7 mouse cellular contexts compared by ENCODE assay signal in the genomic region with DNA sequence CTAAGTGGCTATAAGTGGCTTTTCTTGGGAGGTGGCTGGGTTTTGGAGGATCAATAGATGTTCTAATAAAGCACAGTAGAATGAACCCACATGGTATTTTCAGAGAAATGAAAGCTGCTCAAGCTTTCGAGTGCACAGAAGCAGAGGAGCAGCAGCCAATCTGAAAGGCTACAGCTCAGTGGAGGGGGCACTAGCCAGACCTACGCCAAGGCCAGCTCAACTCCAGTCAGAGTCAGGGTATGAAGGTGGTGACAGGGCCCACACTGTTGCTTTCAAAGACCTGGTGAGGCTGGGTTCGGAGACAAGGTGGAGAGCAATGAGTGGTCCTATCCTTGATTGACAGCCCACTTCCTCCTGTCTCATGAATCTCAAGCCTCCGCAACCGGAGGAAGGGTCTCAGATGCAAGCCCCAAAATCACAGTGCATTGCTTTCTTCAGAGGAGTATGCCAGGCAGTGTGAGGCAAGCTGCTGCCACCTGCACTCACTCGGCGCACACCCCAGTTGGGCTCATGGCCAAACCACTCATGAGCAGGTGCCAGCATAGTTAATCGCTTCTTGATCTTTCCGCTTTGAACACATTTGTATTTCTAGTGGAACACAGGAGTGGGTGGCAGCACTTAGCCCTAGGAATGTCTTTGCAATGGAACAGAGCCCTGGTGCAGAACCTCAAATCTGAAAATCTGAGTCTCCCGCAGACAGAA.
DNase-seq lines count a peak whose midpoint lies in the region; ATAC-seq and TF ChIP-seq lines count a peak whose summit lies in the region.

No protein-coding gene starts in this region.

- no peaks in the 10 kb centered on the region for H3K4me1 ChIP-seq in midbrain, postnatal 0 days (ENCODE audit: insufficient read depth, low read length)
- H3K4me1 ChIP-seq in intestine, embryonic 15.5 days (replicated peaks) = no peaks in the 10 kb centered on the region

- H3K9ac ChIP-seq in midbrain, postnatal 0 days (replicated peaks; ENCODE audit: low read length, poor library complexity, severe bottlenecking) = no peak overlapping the region
- H3K9ac ChIP-seq in intestine, embryonic 15.5 days = no peak overlapping the region

- H3K4me3 ChIP-seq in midbrain, postnatal 0 days (ENCODE audit: low read depth, low read length) = no peak overlapping the region
- H3K4me3 ChIP-seq in intestine, embryonic 15.5 days (replicated peaks) = no peak overlapping the region

- TF ChIP-seq CTCF in midbrain, postnatal 0 days (IDR thresholded peaks at IDR 0.05) = no peak

- no peaks in the 10 kb centered on the region for H3K27me3 ChIP-seq in midbrain, postnatal 0 days (ENCODE audit: insufficient read depth, low read length)
- no peaks in the 10 kb centered on the region for H3K27me3 ChIP-seq in intestine, embryonic 15.5 days (replicated peaks)

- H3K27ac ChIP-seq in midbrain, postnatal 0 days (ENCODE audit: low read depth, low read length) = no peak overlapping the region
- H3K27ac ChIP-seq in intestine, embryonic 15.5 days = no peak overlapping the region

- ATAC-seq in midbrain, postnatal 0 days (ENCODE audit: low FRiP score) = no peak
- ATAC-seq in intestine, embryonic 15.5 days = no peak

- WGBS in midbrain, postnatal 0 days = 73% methylated on average over 10 of the region's 10 CpGs
- 87% methylated on average over 10 of the region's 10 CpGs for WGBS in intestine, embryonic 15.5 days

- H3K36me3 ChIP-seq in midbrain, postnatal 0 days (ENCODE audit: insufficient read depth, low read length) = no peaks in the 10 kb centered on the region; the same call in 1 of the 2 replicates
- no peaks in the 10 kb centered on the region for H3K36me3 ChIP-seq in intestine, embryonic 15.5 days

- H3K4me2 ChIP-seq in midbrain, postnatal 0 days (ENCODE audit: low read depth, low read length, poor library complexity, severe bottlenecking) = no peak overlapping the region
- H3K4me2 ChIP-seq in intestine, embryonic 15.5 days (replicated peaks) = no peak overlapping the region

- DNase-seq in Muller cell, postnatal 12 days (ENCODE audit: inconsistent ontology term) = peak; percentile 81
- DNase-seq in adrenal gland, postnatal 25 days = peak; percentile 6
- DNase-seq in gonadal fat pad, adult 2 months (ENCODE audit: low read depth) = peak; percentile 47
- peak; percentile 44 to 48 for DNase-seq in layer of hippocampus, postnatal 25 days (ENCODE audit: extremely low spot score in 1 of 2, low spot score in 1 of 2)
- peak; percentile 78 for DNase-seq in midbrain, postnatal 0 days (ENCODE audit: low spot score)
- no peak for DNase-seq in gastrocnemius, adult 18-20 months (ENCODE audit: low spot score)

- H3K9me3 ChIP-seq in midbrain, postnatal 0 days (ENCODE audit: low read length) = no peaks in the 10 kb centered on the region
- no peaks in the 10 kb centered on the region for H3K9me3 ChIP-seq in intestine, embryonic 15.5 days
